Mouse (Mus musculus): ENCODE measurements around the gene Fbxl17.

The Fbxl17 gene

GRCm38 (mm10) chr17:63402741-63403681, 96.8 kb downstream of the Fbxl17 start:
- DNase-seq: peak; percentile 71

GRCm38 (mm10) chr17:63402170-63402569, 97.6 kb downstream of the Fbxl17 start:
- no peak for DNase-seq

GRCm38 (mm10) chr17:63400640-63401039, 99.2 kb downstream of the Fbxl17 start:
- no peak for DNase-seq

- no peak for DNase-seq
These were observed 100.0 kb downstream of the Fbxl17 start for GRCm38 (mm10) chr17:63399816-63400215.

GRCm38 (mm10) chr17:63391506-63391905, 108.3 kb downstream of the Fbxl17 start:
- DNase-seq: peak; percentile 71

GRCm38 (mm10) chr17:63390951-63391350, 108.9 kb downstream of the Fbxl17 start:
- DNase-seq: no peak

GRCm38 (mm10) chr17:63370977-63371376, 128.8 kb downstream of the Fbxl17 start:
- no peak for DNase-seq

- DNase-seq: peak; percentile 20
These were observed 130.0 kb downstream of the Fbxl17 start for GRCm38 (mm10) chr17:63369631-63370310.

GRCm38 (mm10) chr17:63367476-63367875, 132.3 kb downstream of the Fbxl17 start:
- DNase-seq: no peak

GRCm38 (mm10) chr17:63366045-63366444, 133.8 kb downstream of the Fbxl17 start:
- no peak for DNase-seq

GRCm38 (mm10) chr17:63364605-63365004, 135.2 kb downstream of the Fbxl17 start:
- no peak for DNase-seq

GRCm38 (mm10) chr17:63362196-63362595, 137.6 kb downstream of the Fbxl17 start:
- DNase-seq: peak; percentile 9

- DNase-seq: no peak
These were observed 138.1 kb downstream of the Fbxl17 start for GRCm38 (mm10) chr17:63361679-63362078.

- no peak for DNase-seq
These were observed 141.0 kb downstream of the Fbxl17 start for GRCm38 (mm10) chr17:63358837-63359236.

GRCm38 (mm10) chr17:63356202-63356601, 143.6 kb downstream of the Fbxl17 start:
- DNase-seq: no peak

- DNase-seq: no peak
These were observed 147.1 kb downstream of the Fbxl17 start for GRCm38 (mm10) chr17:63352634-63353195.

- no peak for DNase-seq
These were observed 148.1 kb downstream of the Fbxl17 start for GRCm38 (mm10) chr17:63351682-63352081.

- DNase-seq: no peak
These were observed 148.8 kb downstream of the Fbxl17 start for GRCm38 (mm10) chr17:63350876-63351509.

GRCm38 (mm10) chr17:63344101-63344500, 155.7 kb downstream of the Fbxl17 start:
- no peak for DNase-seq

GRCm38 (mm10) chr17:63343076-63343475, 156.7 kb downstream of the Fbxl17 start:
- no peak for DNase-seq

GRCm38 (mm10) chr17:63342440-63342839, 157.4 kb downstream of the Fbxl17 start:
- no peak for DNase-seq

GRCm38 (mm10) chr17:63341203-63341602, 158.6 kb downstream of the Fbxl17 start:
- DNase-seq: no peak

- DNase-seq: no peak
These were observed 170.9 kb downstream of the Fbxl17 start for GRCm38 (mm10) chr17:63328888-63329287.

Measured in kidney, adult 9 months (tissue).